Mouse (Mus musculus): ENCODE data around the gene Wnk4.

DNA sequence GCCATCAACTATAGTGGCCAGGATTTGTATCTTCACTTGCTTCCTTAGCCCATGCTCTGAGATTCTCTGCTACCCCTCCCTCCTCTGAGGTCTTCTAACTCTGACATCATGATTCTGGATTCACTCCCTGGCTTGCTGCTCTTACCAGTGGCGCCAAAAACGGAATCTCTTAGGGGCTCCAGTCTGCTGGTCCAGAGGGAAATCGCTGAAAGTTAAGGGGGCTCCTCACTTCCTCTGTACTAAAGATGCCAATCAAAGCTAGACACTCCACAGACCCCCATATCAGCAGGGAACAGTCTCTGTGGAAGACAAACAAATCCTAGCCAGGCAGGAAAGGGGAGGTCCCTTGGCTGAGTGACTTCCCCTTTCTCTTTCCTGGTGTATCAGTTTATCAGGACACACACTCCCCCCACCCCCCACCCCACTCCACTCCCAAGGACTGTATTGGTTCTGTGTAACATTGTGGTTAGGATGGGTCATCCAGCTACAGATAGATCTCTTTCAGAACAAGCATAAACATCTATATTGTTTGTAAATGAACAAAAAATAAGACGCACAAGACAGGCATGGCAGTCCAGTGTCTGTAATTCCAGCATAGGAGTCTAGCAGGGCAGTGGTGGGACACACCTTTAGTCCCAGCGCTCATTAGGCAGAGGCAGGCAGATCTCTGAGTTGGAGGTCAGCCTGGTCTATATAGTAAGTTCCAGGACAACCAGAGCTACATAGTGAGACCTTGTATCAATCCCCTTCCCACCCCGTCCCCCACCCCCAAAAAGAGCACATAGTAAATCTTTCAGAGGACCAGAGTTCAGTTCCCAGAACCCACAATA, 28.1 kb upstream of the Wnk4 start:
- TF ChIP-seq CTCF (IDR thresholded peaks at IDR 0.05; ENCODE audit: low read depth) (no peak), EP300 (IDR thresholded peaks at IDR 0.05; ENCODE audit: low read depth) (no peak)

Measured in liver, embryonic 14.5 days (tissue).